Comparison of ENCODE assay signal across 8 mouse cellular contexts in the genomic region with DNA sequence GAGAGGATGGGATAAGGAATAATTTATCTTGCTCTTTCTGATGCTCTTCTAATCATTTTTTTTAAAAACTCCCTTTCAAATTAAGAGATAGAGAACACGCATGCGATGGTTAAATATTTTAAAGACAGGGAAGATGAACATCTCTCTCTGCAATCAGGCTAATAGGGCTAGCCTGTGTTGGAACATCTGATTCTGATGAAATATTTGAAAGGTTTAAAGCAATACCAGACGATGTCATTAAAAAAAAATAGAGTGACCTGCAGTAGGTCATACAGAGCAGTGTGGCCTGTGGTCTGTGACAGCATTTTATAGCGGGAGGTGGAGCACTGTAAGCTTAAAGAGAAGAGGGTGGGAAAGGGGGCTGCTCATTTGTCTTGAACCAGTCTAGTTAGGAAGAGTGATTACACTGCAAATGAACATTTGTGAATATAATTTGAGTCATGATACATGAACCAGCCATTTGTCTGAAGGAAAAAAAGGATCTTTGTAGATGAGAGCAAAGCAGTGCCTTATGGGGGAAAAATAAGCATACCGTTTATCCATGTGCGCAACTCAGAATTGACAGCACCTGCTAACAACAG. TPM values are rescaled to one million over a fixed set of nuclear protein-coding genes. Genes with fewer than 3 reads are reported as not detected.
DNase-seq lines count a peak whose midpoint lies in the region; ATAC-seq and TF ChIP-seq lines count a peak whose summit lies in the region.

No protein-coding gene starts in this region.

- 0 out of 2 replicates have a peak, but pooled peaks cover 3% of the 10 kb centered on the region for H3K36me3 ChIP-seq in lung, embryonic 14.5 days (ENCODE audit: insufficient read depth)
- no peaks in the 10 kb centered on the region for H3K36me3 ChIP-seq in forebrain, embryonic 11.5 days (ENCODE audit: control insufficient read depth, insufficient read depth, low read length)
- peaks cover 4% of the 10 kb centered on the region; the same call in 1 of the 2 replicates for H3K36me3 ChIP-seq in limb, embryonic 13.5 days
- no peaks in the 10 kb centered on the region for H3K36me3 ChIP-seq in stomach, embryonic 14.5 days (ENCODE audit: control insufficient read depth, insufficient read depth, low read length)

- ATAC-seq in lung, embryonic 14.5 days (ENCODE audit: insufficient read depth), result no peak
- no peak for ATAC-seq in forebrain, embryonic 11.5 days (replicated peaks; ENCODE audit: low FRiP score)
- no peak for ATAC-seq in limb, embryonic 13.5 days (ENCODE audit: low FRiP score, low read depth)
- no peak for ATAC-seq in stomach, embryonic 14.5 days (ENCODE audit: insufficient number of reproducible peaks, insufficient read depth, low FRiP score, low read depth)

- peak overlapping the region; percentile 65 for H3K4me2 ChIP-seq in lung, embryonic 14.5 days
- peak overlapping the region; percentile 97 for H3K4me2 ChIP-seq in forebrain, embryonic 11.5 days (ENCODE audit: low read depth, low read length, severe bottlenecking)
- H3K4me2 ChIP-seq in limb, embryonic 13.5 days (replicated peaks), result peak overlapping the region; percentile 81
- H3K4me2 ChIP-seq in stomach, embryonic 14.5 days (replicated peaks; ENCODE audit: low read depth, low read length), result peak overlapping the region; percentile 82

- peak overlapping the region; percentile 90; the same call in 1 of the 2 replicates for H3K27ac ChIP-seq in lung, embryonic 14.5 days (ENCODE audit: low read depth)
- H3K27ac ChIP-seq in forebrain, embryonic 11.5 days (ENCODE audit: low read depth, low read length), result no peak overlapping the region
- H3K27ac ChIP-seq in limb, embryonic 13.5 days, result 0 out of 2 replicates have a peak overlapping the region, but pooled peaks have one; percentile 6
- H3K27ac ChIP-seq in stomach, embryonic 14.5 days (ENCODE audit: low read length), result no peak overlapping the region

- no peaks in the 10 kb centered on the region for H3K9me3 ChIP-seq in lung, embryonic 14.5 days (ENCODE audit: low read depth, low read length)
- no peaks in the 10 kb centered on the region; the same call in 1 of the 2 replicates for H3K9me3 ChIP-seq in forebrain, embryonic 11.5 days (ENCODE audit: control insufficient read depth, low read length)
- H3K9me3 ChIP-seq in limb, embryonic 13.5 days, result no peaks in the 10 kb centered on the region
- no peaks in the 10 kb centered on the region; the same call in 1 of the 2 replicates for H3K9me3 ChIP-seq in stomach, embryonic 14.5 days (ENCODE audit: control insufficient read depth, low read depth, low read length)

- no peaks in the 10 kb centered on the region for H3K27me3 ChIP-seq in lung, embryonic 14.5 days (ENCODE audit: insufficient read depth, low read length)
- peaks cover 6% of the 10 kb centered on the region; the same call in 1 of the 2 replicates for H3K27me3 ChIP-seq in forebrain, embryonic 11.5 days (ENCODE audit: control insufficient read depth, insufficient read depth, low read length)
- H3K27me3 ChIP-seq in limb, embryonic 13.5 days, result peaks cover 16% of the 10 kb centered on the region
- H3K27me3 ChIP-seq in stomach, embryonic 14.5 days (ENCODE audit: control insufficient read depth, insufficient read depth, low read length), result no peaks in the 10 kb centered on the region

- WGBS in lung, embryonic 14.5 days, result 28% methylated on average over 6 of the region's 6 CpGs
- WGBS in forebrain, embryonic 11.5 days, result 45% methylated on average over 6 of the region's 6 CpGs
- 24% methylated on average over 6 of the region's 6 CpGs for WGBS in limb, embryonic 13.5 days
- WGBS in stomach, embryonic 14.5 days, result 26% methylated on average over 6 of the region's 6 CpGs

- no peak for DNase-seq in lung, embryonic 14.5 days
- no peak for DNase-seq in lung, postnatal 4 days
- DNase-seq in forebrain, embryonic 11.5 days (ENCODE audit: low spot score), result no peak
- DNase-seq in cerebellum, adult 8-10 months, result no peak
- DNase-seq in gastrocnemius, postnatal 4 days (ENCODE audit: low spot score in 2 of 2), result no peak
- no peak for DNase-seq in spleen, postnatal 4 days (ENCODE audit: low spot score in 2 of 2)

- peaks cover 24% of the 10 kb centered on the region for H3K4me1 ChIP-seq in lung, embryonic 14.5 days (ENCODE audit: insufficient read depth)
- H3K4me1 ChIP-seq in forebrain, embryonic 11.5 days (replicated peaks; ENCODE audit: control insufficient read depth, insufficient read depth, low read length), result peaks cover 3% of the 10 kb centered on the region; the same call in 1 of the 2 replicates
- peaks cover 42% of the 10 kb centered on the region for H3K4me1 ChIP-seq in limb, embryonic 13.5 days
- H3K4me1 ChIP-seq in stomach, embryonic 14.5 days (ENCODE audit: control insufficient read depth, insufficient read depth, low read length), result peaks cover 15% of the 10 kb centered on the region; the same call in 1 of the 2 replicates

- TF ChIP-seq CTCF in lung, embryonic 14.5 days (IDR thresholded peaks at IDR 0.05; ENCODE audit: low read depth), result no peak

- H3K4me3 ChIP-seq in lung, embryonic 14.5 days (ENCODE audit: low read depth, low read length), result peak overlapping the region; percentile 89
- peak overlapping the region; percentile 75 for H3K4me3 ChIP-seq in forebrain, embryonic 11.5 days (ENCODE audit: low read depth, low read length)
- H3K4me3 ChIP-seq in limb, embryonic 13.5 days, result peak overlapping the region; percentile 90
- peak overlapping the region; percentile 87; the same call in 1 of the 2 replicates for H3K4me3 ChIP-seq in stomach, embryonic 14.5 days (ENCODE audit: low read depth, low read length)

- H3K9ac ChIP-seq in lung, embryonic 14.5 days, result peak overlapping the region; percentile 87
- peak overlapping the region; percentile 83; the same call in 1 of the 2 replicates for H3K9ac ChIP-seq in forebrain, embryonic 11.5 days (ENCODE audit: low read length)
- H3K9ac ChIP-seq in limb, embryonic 13.5 days, result peak overlapping the region; percentile 91
- no peak overlapping the region for H3K9ac ChIP-seq in stomach, embryonic 14.5 days (replicated peaks; ENCODE audit: low read depth, low read length)

RNA-seq across cellular contexts. Expression of a gene that starts 1.1 kb away (rescaled TPM):
- polyA plus RNA-seq in lung, embryonic 14.5 days (2014; fragmentation: Nextera tagmentation; extraction: Ambion mirVana), result 61.2 and 64.5 TPM in 2 replicates
- polyA plus RNA-seq in forebrain, embryonic 11.5 days (2014; fragmentation: Nextera tagmentation; extraction: Ambion mirVana), result 24.2 and 24.7 TPM in 2 replicates
- polyA plus RNA-seq in limb, embryonic 13.5 days (2015; fragmentation: Nextera tagmentation; extraction: Ambion mirVana), result 69.5 and 79.1 TPM in 2 replicates
- 19.5 and 20.8 TPM in 2 replicates for polyA plus RNA-seq in stomach, embryonic 14.5 days (2014; fragmentation: Nextera tagmentation; extraction: Ambion mirVana)
- 10 to 100 TPM; 80.6 to 93.8 TPM for total RNA-seq in gastrocnemius, postnatal 4 days (2021)

Comparison
In these comparisons a context has a peak if more than half of its experiments do, and no peak if none do; other contexts are left out.
1. H3K27ac ChIP-seq: peak in lung, embryonic 14.5 days (single experiment) and limb, embryonic 13.5 days (single experiment); none in forebrain, embryonic 11.5 days (single experiment) and stomach, embryonic 14.5 days (single experiment).
2. Peak in every context shown above with its lines, with median percentiles within 50 percentile points of each other: H3K4me2 ChIP-seq and H3K4me3 ChIP-seq.